Mouse (Mus musculus) midbrain, embryonic 16.5 days (tissue): Measurements from ENCODE around the gene Frmpd2. TPM values are rescaled to one million over a fixed set of nuclear protein-coding genes. Genes with fewer than 3 reads are reported as not detected.
"Not testable (repeated sequence)": the region's sequence is repeated elsewhere in the genome, so short reads cannot be mapped to it uniquely, and the experiment has no call there.

Experiments
- ATAC-seq: fragments of 200-750 bp; cut with Nextera tagmentation; 2 replicates; pipeline ENCODE4 v1.8.0; 2017; ENCODE audit warnings: moderate TSS enrichment
- H3K27ac ChIP-seq: fragments of 300-500 bp; sonication (generic); 2 replicates; pipeline ENCODE4 v1.5.1; 2014; ENCODE audit warnings: mild to moderate bottlenecking, low read length, mixed read lengths
- H3K27me3 ChIP-seq: fragments of 300-500 bp; sonication (generic); 2 replicates; pipeline ENCODE4 v1.6.1; 2014; ENCODE audit warnings: low read depth, low read length, mixed read lengths; ENCODE audit not compliant: control insufficient read depth, insufficient read depth
- H3K36me3 ChIP-seq: fragments of 300-500 bp; sonication (generic); 2 replicates; pipeline ENCODE4 v1.6.1; 2014; ENCODE audit warnings: mild to moderate bottlenecking, low read length, moderate library complexity, mixed read lengths; ENCODE audit not compliant: control insufficient read depth, insufficient read depth
- H3K4me1 ChIP-seq: fragments of 300-500 bp; sonication (generic); 2 replicates; pipeline ENCODE4 v1.6.1; 2014; ENCODE audit warnings: mild to moderate bottlenecking, low read length, mixed read lengths; ENCODE audit not compliant: control insufficient read depth, insufficient read depth
- H3K4me2 ChIP-seq: fragments of 300-500 bp; sonication (generic); 2 replicates; pipeline ENCODE4 v1.6.1; 2014; ENCODE audit warnings: mild to moderate bottlenecking, low read length, mixed read lengths
- H3K4me3 ChIP-seq: fragments of 300-500 bp; sonication (generic); 2 replicates; pipeline ENCODE4 v1.5.1; 2014; ENCODE audit warnings: low read depth, mild to moderate bottlenecking, low read length, moderate library complexity, mixed read lengths
- H3K9ac ChIP-seq: fragments of 300-500 bp; sonication (generic); 2 replicates; pipeline ENCODE4 v1.6.1; 2014; ENCODE audit warnings: low read depth, low read length, mixed read lengths
- H3K9me3 ChIP-seq: fragments of 300-500 bp; sonication (generic); replicated peaks from 2 replicates; pipeline ENCODE4 v1.6.1; 2014; ENCODE audit warnings: mild to moderate bottlenecking, low read length, mixed read lengths; ENCODE audit not compliant: control insufficient read depth, poor library complexity, severe bottlenecking
- WGBS: fragments of 180-500 bp; shearing (Covaris S2); extraction: QIAGEN DNeasy Blood & Tissue Kit; methylation state at CpG from one replicate; pipeline ENCODE4 v1.1.7; 2014; 5-methylcytosine and 5-hydroxymethylcytosine counted together
- polyA plus RNA-seq: library from polyadenylated mRNA; unstranded; fragments of >200 nt; fragmentation: Nextera tagmentation; extraction: Ambion mirVana; gene quantifications from 2 replicates; pipeline ENCODE4 v1.2.1, GENCODE M21; 2015

Frmpd2 gene
- 0.22 and 0.48 TPM in 2 replicates for polyA plus RNA-seq

DNA sequence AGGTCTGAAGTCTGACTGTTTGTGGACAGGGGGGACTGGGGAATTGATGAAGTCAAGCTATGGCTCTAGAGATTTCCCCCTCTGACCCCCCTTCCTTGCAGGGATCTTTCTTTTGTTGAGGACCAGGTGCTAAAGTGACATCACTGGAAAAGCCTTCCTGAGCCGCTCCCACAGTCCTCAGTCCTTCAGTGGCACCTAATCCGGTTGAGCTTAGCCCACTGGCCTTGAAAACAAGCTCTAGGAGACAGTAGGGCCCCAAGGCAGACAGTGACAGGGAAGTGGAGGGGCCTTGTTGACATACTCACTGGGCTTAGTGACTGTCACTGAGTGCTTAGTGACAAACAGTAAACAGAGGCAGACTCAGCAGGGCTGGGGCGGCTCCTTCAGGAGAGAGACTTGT is at the start of gene Frmpd2:
Frmpd2 (plus strand) TSS at position 366 of the 400 bp plus-strand sequence.
- Histone ChIP-seq H3K4me2 (no peak within 1 kb of the TSS), H3K4me1 (peaks cover 4% of the 10 kb centered on the region), H3K27ac (no peak within 1 kb of the TSS), H3K27me3 (no peaks in the 10 kb centered on the region), H3K4me3 (no peak within 1 kb of the TSS), H3K9me3 (no peaks in the 10 kb centered on the region), H3K36me3 (no peaks in the 10 kb centered on the region), H3K9ac (no peak within 1 kb of the TSS)
- 11% methylated on average over 3 of the region's 3 CpGs for WGBS
- ATAC-seq: no peak

DNA sequence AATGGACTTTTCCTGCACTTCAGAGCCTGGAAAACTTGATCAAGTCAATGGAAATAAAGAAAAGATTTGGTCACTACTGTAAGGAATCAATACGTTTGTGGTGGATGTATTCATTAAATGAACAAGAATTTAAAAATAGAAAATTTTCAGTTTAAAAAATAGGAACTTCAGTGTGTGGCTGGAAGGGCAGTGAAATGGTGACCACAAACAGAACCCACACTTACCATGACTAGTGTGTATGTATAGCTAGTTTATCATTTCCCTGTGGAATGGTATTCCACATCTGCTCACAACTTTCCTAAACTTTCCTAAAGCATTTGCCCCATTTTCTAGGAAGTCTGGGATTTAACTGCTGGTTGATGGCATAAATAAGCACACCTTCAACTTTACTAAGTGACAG is 48.5 kb upstream of the Frmpd2 start:
- Histone ChIP-seq H3K36me3 (no peaks in the 10 kb centered on the region), H3K4me2 (no peak overlapping the region), H3K4me1 (no peaks in the 10 kb centered on the region), H3K4me3 (no peak overlapping the region), H3K27ac (no peak overlapping the region), H3K9me3 (no peaks in the 10 kb centered on the region), H3K9ac (no peak overlapping the region), H3K27me3 (no peaks in the 10 kb centered on the region)
- ATAC-seq: no peak
- WGBS: 89% methylated on average over 1 of the region's 1 CpGs

DNA sequence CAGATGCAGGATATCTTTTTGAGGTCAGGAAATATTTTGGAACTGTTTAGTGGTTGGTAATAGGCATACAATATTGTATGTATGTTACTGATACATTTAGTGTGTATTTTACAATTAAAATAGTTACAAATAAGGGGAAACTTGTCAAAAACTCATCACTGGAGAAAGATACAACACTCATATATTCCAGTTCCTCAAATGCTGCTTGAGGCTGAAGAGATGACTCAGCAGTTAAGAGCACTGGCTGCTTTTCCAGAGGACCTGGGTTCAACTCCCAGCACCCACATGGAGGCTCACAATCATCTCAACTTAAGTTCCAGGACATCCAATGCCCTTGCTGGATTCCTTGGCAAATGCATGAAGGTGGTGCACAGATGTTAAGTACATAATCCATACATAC is 47.4 kb upstream of the Frmpd2 start:
- H3K9ac ChIP-seq: no peak overlapping the region
- H3K4me2 ChIP-seq: no peak overlapping the region
- no peaks in the 10 kb centered on the region for H3K36me3 ChIP-seq
- H3K4me3 ChIP-seq: no peak overlapping the region
- H3K9me3 ChIP-seq: no peaks in the 10 kb centered on the region
- no peaks in the 10 kb centered on the region for H3K27me3 ChIP-seq
- no peak for ATAC-seq
- H3K4me1 ChIP-seq: no peaks in the 10 kb centered on the region
- H3K27ac ChIP-seq: no peak overlapping the region

DNA sequence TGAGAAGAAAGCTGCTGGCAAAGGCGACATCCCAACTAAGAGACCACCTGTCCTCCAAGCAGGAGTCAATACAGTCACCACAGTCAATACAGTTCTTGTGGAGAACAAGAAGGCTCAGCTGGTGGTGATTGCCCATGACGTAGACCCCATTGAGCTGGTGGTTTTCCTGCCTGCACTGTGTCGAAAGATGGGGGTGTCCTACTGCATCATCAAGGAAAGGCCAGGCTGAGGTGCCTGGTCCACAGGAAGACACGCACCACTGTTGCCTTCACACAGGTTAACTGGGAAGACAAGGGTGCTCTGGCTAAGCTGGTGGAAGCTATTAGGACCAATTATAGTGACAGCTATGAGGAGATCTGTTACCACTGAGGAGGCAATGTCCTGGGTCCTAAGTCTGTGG is 39.0 kb upstream of the Frmpd2 start:
- H3K4me3 ChIP-seq, H3K27me3 ChIP-seq, H3K27ac ChIP-seq, H3K9ac ChIP-seq, H3K4me2 ChIP-seq, H3K4me1 ChIP-seq, ATAC-seq, H3K36me3 ChIP-seq, H3K9me3 ChIP-seq: not testable (repeated sequence)
- 88% methylated on average over 4 of the region's 4 CpGs for WGBS

DNA sequence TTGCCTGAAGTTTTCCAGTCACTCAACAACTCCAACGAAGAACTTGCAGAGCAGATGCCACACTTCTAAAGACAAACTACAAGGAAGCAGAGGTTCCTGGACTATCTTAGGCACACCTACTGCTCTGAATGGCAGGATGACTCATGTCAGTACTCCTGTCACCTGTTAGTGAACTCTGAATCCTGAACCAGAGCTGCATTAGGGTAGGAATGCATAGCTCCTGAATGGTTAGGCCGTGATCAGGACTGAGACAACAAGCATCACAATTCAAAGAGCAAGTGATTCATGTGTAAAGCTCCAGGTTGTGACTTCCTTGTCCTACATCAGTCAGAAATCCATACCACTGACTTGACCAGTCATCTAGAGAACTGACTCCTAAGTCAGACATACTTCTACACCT is 27.7 kb upstream of the Frmpd2 start:
- peaks cover 1% of the 10 kb centered on the region; the same call in 1 of the 2 replicates for H3K27me3 ChIP-seq
- no peak overlapping the region for H3K4me2 ChIP-seq
- peaks cover 23% of the 10 kb centered on the region for H3K4me1 ChIP-seq
- no peak overlapping the region for H3K4me3 ChIP-seq
- H3K27ac ChIP-seq: no peak overlapping the region
- no peak for ATAC-seq
- H3K9me3 ChIP-seq: no peaks in the 10 kb centered on the region
- 87% methylated on average over 2 of the region's 2 CpGs for WGBS
- no peaks in the 10 kb centered on the region for H3K36me3 ChIP-seq
- no peak overlapping the region for H3K9ac ChIP-seq

DNA sequence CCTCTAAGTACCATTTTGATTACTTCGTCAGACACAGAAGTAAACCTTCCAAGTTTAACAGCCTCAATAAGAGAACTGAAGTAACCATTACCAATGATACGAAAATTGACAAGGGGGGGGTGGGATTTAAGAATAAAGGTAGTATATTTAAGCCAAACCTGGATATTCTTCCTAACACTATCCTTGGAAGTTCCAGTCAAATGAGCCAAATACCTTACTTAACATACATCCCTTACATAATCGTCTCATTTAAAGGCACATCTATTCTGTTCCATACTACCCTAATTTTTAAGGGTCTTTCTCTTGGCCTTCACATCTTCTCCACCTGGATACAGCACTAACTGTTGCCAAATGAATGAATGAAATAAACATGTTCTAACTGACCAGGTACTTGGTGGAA is 25.5 kb upstream of the Frmpd2 start:
- ATAC-seq: no peak
- Histone ChIP-seq H3K4me2 (peak overlapping the region; percentile 64), H3K9ac (peak overlapping the region; percentile 89), H3K9me3 (no peaks in the 10 kb centered on the region), H3K27me3 (peaks cover 8% of the 10 kb centered on the region), H3K4me3 (peak overlapping the region; percentile 73), H3K36me3 (no peaks in the 10 kb centered on the region), H3K27ac (no peak overlapping the region), H3K4me1 (peaks cover 23% of the 10 kb centered on the region)
- 40% methylated on average over 3 of the region's 3 CpGs for WGBS

DNA sequence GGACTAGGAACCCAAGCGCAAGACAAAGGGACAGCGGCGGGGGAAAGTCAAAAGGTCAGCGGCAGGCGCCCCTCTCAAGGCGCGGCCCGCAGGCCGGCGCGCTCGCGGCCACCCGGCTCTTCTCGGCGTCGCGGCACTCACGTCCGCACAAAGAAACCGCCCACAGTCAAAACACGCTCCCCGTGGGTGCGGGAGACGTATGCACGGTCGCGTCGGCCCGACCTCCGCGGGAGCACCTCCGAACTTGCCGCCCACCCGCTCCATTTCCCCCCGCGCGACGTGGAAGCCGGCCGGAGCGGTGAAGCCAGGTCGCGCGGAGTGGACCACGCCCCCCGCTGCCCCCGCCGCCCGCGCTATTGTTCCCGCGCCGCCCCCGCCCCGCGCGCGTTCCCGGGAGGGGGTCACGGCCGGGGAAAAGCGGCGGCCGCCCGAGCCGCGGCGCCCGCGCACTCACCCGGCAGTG is 24.9 kb upstream of the Frmpd2 start:
- H3K27me3 ChIP-seq: peaks cover 8% of the 10 kb centered on the region
- H3K4me1 ChIP-seq: peaks cover 23% of the 10 kb centered on the region
- peak overlapping the region; percentile 64 for H3K4me2 ChIP-seq
- H3K36me3 ChIP-seq: no peaks in the 10 kb centered on the region
- peak; percentile 54 for ATAC-seq
- peak overlapping the region; percentile 73 for H3K4me3 ChIP-seq
- WGBS: 1% methylated on average over 40 of the region's 72 CpGs
- H3K27ac ChIP-seq: peak overlapping the region; percentile 91
- H3K9me3 ChIP-seq: no peaks in the 10 kb centered on the region
- H3K9ac ChIP-seq: peak overlapping the region; percentile 89

DNA sequence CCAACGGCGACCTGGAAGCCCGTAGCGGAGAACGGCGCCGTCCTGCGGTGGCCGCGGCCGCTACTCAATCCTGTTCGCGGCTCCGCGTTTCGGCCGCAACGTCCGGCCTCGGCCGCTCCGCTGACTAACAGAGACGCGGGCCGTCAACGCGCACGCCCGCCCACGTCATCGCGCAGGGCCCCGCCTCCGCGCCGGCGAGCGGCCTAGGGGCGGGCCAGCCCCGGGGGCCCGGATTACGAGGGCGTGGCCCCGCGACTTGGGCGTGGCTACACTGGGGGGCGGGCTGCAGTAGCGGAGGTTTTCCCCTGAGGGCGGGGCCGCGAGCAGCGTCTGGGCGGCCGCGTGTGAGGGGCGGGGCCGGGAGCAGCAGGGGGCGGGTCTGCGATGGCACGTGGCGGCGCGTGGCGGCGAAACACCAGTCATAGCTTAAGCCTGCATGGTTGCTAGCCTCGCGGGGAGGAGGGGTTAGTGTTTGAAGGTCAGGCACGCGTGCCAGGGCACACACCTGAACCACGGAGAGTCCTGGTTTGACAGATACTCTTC is 24.4 kb upstream of the Frmpd2 start, which contains the start of gene Mapk8:
Mapk8 (minus strand) TSS at position 132 of the 543 bp plus-strand sequence.
- H3K9me3 ChIP-seq: no peaks in the 10 kb centered on the region
- peak within 1 kb of the TSS; percentile 73 for H3K4me3 ChIP-seq
- H3K9ac ChIP-seq: peak within 1 kb of the TSS; percentile 89
- H3K4me1 ChIP-seq: peaks cover 23% of the 10 kb centered on the region
- peak; percentile 96 for ATAC-seq
- H3K27me3 ChIP-seq: peaks cover 8% of the 10 kb centered on the region
- peak within 1 kb of the TSS; percentile 91 for H3K27ac ChIP-seq
- 0% methylated on average over 30 of the region's 70 CpGs for WGBS
- no peaks in the 10 kb centered on the region for H3K36me3 ChIP-seq
- peak within 1 kb of the TSS; percentile 64 for H3K4me2 ChIP-seq

DNA sequence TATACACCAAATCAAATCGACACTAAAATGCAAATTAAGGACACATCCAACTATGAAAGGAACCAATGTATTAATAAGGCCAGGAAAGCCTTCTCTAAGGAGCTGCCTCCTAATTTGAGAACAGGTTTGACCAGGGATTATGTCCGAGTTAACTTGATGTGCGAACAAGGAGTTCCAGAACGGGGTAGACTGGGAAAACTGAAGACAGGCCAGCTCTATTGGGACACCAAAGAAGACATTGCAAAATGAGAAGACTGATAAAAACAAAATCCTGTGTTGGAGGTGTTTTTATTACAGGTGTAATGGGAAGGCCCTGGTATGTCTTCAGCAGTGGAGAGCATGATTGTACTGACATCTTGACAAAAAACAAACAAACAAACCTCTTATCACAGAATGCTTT is 23.2 kb upstream of the Frmpd2 start:
- H3K27ac ChIP-seq: no peak overlapping the region
- no peak overlapping the region for H3K4me3 ChIP-seq
- no peak overlapping the region for H3K4me2 ChIP-seq
- H3K36me3 ChIP-seq: no peaks in the 10 kb centered on the region
- no peak overlapping the region for H3K9ac ChIP-seq
- no peaks in the 10 kb centered on the region for H3K9me3 ChIP-seq
- H3K27me3 ChIP-seq: peaks cover 8% of the 10 kb centered on the region
- 82% methylated on average over 4 of the region's 4 CpGs for WGBS
- peaks cover 19% of the 10 kb centered on the region for H3K4me1 ChIP-seq
- ATAC-seq: no peak
